Mouse (Mus musculus): Measurements from ENCODE around the gene Pik3r1. TPM values are rescaled to one million over a fixed set of nuclear protein-coding genes. Genes with fewer than 3 reads are reported as not detected.
A peak's percentile ranks its signal among the peaks of the same experiment; 100 is the strongest.

The Pik3r1 gene
- polyA plus RNA-seq, 1 experiment from 2014 or later, result 16.6 TPM

GRCm38 (mm10) chr13:101761617-101762016, 6.4 kb downstream of the Pik3r1 start:
- Histone ChIP-seq H3K27me3 (ENCODE audit: control insufficient read depth, insufficient read depth, low read length) (no peaks in the 10 kb centered on the region), H3K27ac (ENCODE audit: low read depth, low read length) (no peak overlapping the region)

GRCm38 (mm10) chr13:101760953-101761352, 7.1 kb downstream of the Pik3r1 start:
- Histone ChIP-seq H3K9ac (ENCODE audit: low read depth, low read length) (no peak overlapping the region), H3K27me3 (ENCODE audit: control insufficient read depth, insufficient read depth, low read length) (no peaks in the 10 kb centered on the region), H3K9me3 (replicated peaks; ENCODE audit: control insufficient read depth, low read length) (no peaks in the 10 kb centered on the region), H3K36me3 (ENCODE audit: control insufficient read depth, insufficient read depth, low read length) (no peaks in the 10 kb centered on the region; the same call in 1 of the 2 replicates), H3K4me2 (peak overlapping the region; percentile 39), H3K4me3 (ENCODE audit: low read depth, low read length) (no peak overlapping the region), H3K4me1 (ENCODE audit: control insufficient read depth, insufficient read depth, low read length) (peaks cover 74% of the 10 kb centered on the region), H3K27ac (ENCODE audit: low read depth, low read length) (peak overlapping the region; percentile 35; the same call in 1 of the 2 replicates)
- 40% methylated on average over 3 of the region's 3 CpGs for WGBS (ENCODE audit: insufficient replicate concordance)
- ATAC-seq (replicated peaks; ENCODE audit: insufficient number of reproducible peaks, low FRiP score, low TSS enrichment), result peak; percentile 55; the same call in 1 of the 2 replicates

More at GRCm38 (mm10) chr13:101761617-101762016, 6.4 kb downstream of the Pik3r1 start:
- H3K4me1 ChIP-seq (ENCODE audit: control insufficient read depth, insufficient read depth, low read length), result peaks cover 76% of the 10 kb centered on the region
- WGBS (ENCODE audit: insufficient replicate concordance), result 31% methylated on average over 5 of the region's 5 CpGs
- no peak overlapping the region for H3K4me2 ChIP-seq
- no peak overlapping the region for H3K9ac ChIP-seq (ENCODE audit: low read depth, low read length)
- no peaks in the 10 kb centered on the region for H3K36me3 ChIP-seq (ENCODE audit: control insufficient read depth, insufficient read depth, low read length)
- no peak overlapping the region for H3K4me3 ChIP-seq (ENCODE audit: low read depth, low read length)
- H3K9me3 ChIP-seq (replicated peaks; ENCODE audit: control insufficient read depth, low read length), result no peaks in the 10 kb centered on the region
- no peak for ATAC-seq (replicated peaks; ENCODE audit: insufficient number of reproducible peaks, low FRiP score, low TSS enrichment)

DNA sequence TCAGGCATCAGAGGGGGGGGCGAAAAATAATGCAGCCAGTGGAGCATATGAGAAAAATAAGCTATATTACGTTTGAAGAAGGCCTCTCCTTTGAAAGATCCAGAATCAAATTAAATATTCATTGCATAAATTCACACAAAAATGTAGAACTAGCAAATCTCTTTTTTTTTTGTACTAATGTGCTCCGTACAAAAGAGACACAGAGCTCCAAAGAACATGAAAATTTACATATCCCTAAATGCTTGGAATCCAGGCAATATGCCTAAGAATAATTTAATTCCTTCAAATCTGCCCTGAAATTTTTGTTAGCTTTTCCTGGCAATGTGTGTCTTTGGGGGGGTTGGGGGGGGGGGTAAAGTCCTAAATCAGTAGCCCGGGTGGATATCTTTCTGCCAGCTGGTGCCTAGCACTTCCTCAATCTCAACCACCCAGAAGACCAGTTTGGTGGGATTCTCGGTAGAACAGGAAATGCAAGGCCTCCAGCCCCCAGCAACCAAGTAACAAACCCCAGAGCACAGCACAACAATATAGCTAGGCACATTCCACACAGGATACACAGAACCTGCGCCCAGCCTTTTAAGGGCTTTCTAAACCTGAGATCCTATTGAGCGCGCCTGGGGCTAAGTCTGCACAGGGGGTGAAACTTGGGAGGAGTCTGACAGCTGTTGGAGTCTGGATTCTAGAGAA, 7.9 kb downstream of the Pik3r1 start:
- H3K4me1 ChIP-seq (ENCODE audit: control insufficient read depth, insufficient read depth, low read length), result peaks cover 66% of the 10 kb centered on the region
- no peak for ATAC-seq (replicated peaks; ENCODE audit: insufficient number of reproducible peaks, low FRiP score, low TSS enrichment)
- no peak overlapping the region for H3K9ac ChIP-seq (ENCODE audit: low read depth, low read length)
- 40% methylated on average over 8 of the region's 8 CpGs for WGBS (ENCODE audit: insufficient replicate concordance)
- no peak overlapping the region for H3K4me3 ChIP-seq (ENCODE audit: low read depth, low read length)
- H3K4me2 ChIP-seq, result peak overlapping the region; percentile 39
- H3K9me3 ChIP-seq (replicated peaks; ENCODE audit: control insufficient read depth, low read length), result no peaks in the 10 kb centered on the region
- no peaks in the 10 kb centered on the region; the same call in 1 of the 2 replicates for H3K36me3 ChIP-seq (ENCODE audit: control insufficient read depth, insufficient read depth, low read length)
- H3K27me3 ChIP-seq (ENCODE audit: control insufficient read depth, insufficient read depth, low read length), result no peaks in the 10 kb centered on the region
- H3K27ac ChIP-seq (ENCODE audit: low read depth, low read length), result no peak overlapping the region

DNA sequence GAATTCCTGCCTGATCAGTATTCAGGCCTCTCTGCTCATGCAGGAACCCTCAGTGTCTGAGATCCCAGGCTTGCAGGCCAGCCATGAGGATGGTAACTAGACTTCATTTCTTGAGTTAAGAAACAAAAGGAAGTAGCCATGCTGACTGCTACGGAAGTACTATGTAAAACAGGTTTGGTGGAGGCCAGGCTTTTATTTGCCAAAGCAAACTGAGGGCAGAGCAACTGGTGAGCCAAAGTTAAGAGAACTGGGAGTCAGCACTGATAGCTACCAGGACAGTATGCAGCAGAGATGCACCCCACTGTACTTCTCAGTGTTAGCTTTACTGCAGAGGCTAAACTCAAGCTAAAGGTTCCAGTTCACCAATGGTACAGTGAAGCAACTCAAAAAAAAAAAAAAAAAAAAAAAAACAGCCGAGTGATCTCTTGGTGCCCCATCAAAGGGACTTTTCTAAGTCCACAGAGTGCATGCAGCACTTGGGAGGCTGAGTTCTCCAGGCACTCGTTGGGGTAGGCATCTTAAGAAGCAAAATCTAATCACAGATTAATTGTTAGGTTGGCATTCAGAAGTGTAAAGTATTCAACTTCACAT, 8.6 kb downstream of the Pik3r1 start:
- H3K36me3 ChIP-seq (ENCODE audit: control insufficient read depth, insufficient read depth, low read length), result no peaks in the 10 kb centered on the region; the same call in 1 of the 2 replicates
- 31% methylated on average over 3 of the region's 3 CpGs for WGBS (ENCODE audit: insufficient replicate concordance)
- H3K4me1 ChIP-seq (ENCODE audit: control insufficient read depth, insufficient read depth, low read length), result peaks cover 62% of the 10 kb centered on the region
- no peaks in the 10 kb centered on the region for H3K9me3 ChIP-seq (replicated peaks; ENCODE audit: control insufficient read depth, low read length)
- ATAC-seq (replicated peaks; ENCODE audit: insufficient number of reproducible peaks, low FRiP score, low TSS enrichment), result no peak
- no peak overlapping the region for H3K4me2 ChIP-seq
- H3K27ac ChIP-seq (ENCODE audit: low read depth, low read length), result no peak overlapping the region
- H3K4me3 ChIP-seq (ENCODE audit: low read depth, low read length), result no peak overlapping the region
- no peak overlapping the region for H3K9ac ChIP-seq (ENCODE audit: low read depth, low read length)
- no peaks in the 10 kb centered on the region for H3K27me3 ChIP-seq (ENCODE audit: control insufficient read depth, insufficient read depth, low read length)

DNA sequence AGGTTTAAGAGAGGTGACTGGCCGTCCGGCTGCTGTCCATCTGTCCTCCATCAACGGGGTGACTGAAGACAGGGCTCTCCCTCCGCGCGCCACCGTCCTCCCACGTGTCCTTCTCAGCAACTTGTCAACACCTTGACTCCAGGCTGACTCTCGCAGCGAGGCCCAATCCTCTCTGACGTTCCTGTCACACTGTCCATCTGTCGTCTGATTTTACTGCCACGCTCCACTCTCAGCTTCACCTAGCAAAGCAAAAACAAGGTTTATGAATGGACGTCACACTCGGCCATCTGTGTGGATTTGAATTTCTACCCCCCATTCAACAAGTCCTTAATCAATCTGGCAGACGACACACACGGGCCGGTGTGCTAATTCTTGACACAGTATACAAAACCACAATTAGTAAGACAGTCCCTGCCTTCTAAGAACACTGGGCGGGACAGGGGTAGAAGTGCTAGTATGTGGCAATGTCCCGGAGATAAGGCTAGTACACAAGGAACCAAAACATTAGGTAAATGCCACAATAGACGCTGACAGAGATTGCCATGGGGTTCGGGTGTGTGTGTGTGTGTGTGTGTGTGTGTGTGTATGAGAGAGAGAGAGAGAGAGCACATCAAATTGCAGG, 10.1 kb downstream of the Pik3r1 start:
- H3K4me2 ChIP-seq, result peak overlapping the region; percentile 45
- H3K36me3 ChIP-seq (ENCODE audit: control insufficient read depth, insufficient read depth, low read length), result no peaks in the 10 kb centered on the region; the same call in 1 of the 2 replicates
- H3K27me3 ChIP-seq (ENCODE audit: control insufficient read depth, insufficient read depth, low read length), result no peaks in the 10 kb centered on the region
- no peak overlapping the region for H3K9ac ChIP-seq (ENCODE audit: low read depth, low read length)
- ATAC-seq (replicated peaks; ENCODE audit: insufficient number of reproducible peaks, low FRiP score, low TSS enrichment), result no peak; the same call in 1 of the 2 replicates
- peaks cover 57% of the 10 kb centered on the region for H3K4me1 ChIP-seq (ENCODE audit: control insufficient read depth, insufficient read depth, low read length)
- H3K4me3 ChIP-seq (ENCODE audit: low read depth, low read length), result no peak overlapping the region
- no peaks in the 10 kb centered on the region for H3K9me3 ChIP-seq (replicated peaks; ENCODE audit: control insufficient read depth, low read length)
- WGBS (ENCODE audit: insufficient replicate concordance), result 30% methylated on average over 22 of the region's 22 CpGs
- H3K27ac ChIP-seq (ENCODE audit: low read depth, low read length), result peak overlapping the region; percentile 7; the same call in 1 of the 2 replicates

DNA sequence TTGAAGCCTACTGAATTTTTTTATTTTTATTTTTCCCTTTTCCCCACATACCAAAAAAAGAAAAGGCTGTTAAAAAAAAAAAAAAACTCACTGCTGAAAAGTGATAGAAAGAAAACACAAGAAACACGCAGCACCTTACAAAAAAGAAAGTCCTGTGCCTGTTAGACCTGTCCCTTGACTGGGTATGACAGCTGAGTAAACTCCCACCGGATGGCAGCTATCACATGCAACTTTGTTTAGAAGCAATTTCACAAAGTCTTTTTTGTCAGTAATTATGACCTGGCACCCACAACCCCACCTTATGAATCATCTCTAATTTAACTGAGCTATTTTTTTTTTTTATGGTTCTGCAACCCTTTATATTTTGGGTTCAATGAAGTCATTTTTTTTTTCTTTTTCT, 12.8 kb downstream of the Pik3r1 start:
- Histone ChIP-seq H3K9me3 (replicated peaks; ENCODE audit: control insufficient read depth, low read length) (no peaks in the 10 kb centered on the region), H3K36me3 (ENCODE audit: control insufficient read depth, insufficient read depth, low read length) (no peaks in the 10 kb centered on the region; the same call in 1 of the 2 replicates), H3K4me1 (ENCODE audit: control insufficient read depth, insufficient read depth, low read length) (peaks cover 43% of the 10 kb centered on the region), H3K9ac (ENCODE audit: low read depth, low read length) (no peak overlapping the region), H3K4me3 (ENCODE audit: low read depth, low read length) (no peak overlapping the region), H3K4me2 (no peak overlapping the region), H3K27ac (ENCODE audit: low read depth, low read length) (no peak overlapping the region), H3K27me3 (ENCODE audit: control insufficient read depth, insufficient read depth, low read length) (no peaks in the 10 kb centered on the region)
- ATAC-seq (replicated peaks; ENCODE audit: insufficient number of reproducible peaks, low FRiP score, low TSS enrichment), result no peak
- 73% methylated on average over 2 of the region's 2 CpGs for WGBS (ENCODE audit: insufficient replicate concordance)

- WGBS (ENCODE audit: insufficient replicate concordance), result 64% methylated on average over 6 of the region's 6 CpGs
- Histone ChIP-seq H3K9ac (ENCODE audit: low read depth, low read length) (no peak overlapping the region), H3K4me3 (ENCODE audit: low read depth, low read length) (no peak overlapping the region), H3K27me3 (ENCODE audit: control insufficient read depth, insufficient read depth, low read length) (no peaks in the 10 kb centered on the region), H3K9me3 (replicated peaks; ENCODE audit: control insufficient read depth, low read length) (no peaks in the 10 kb centered on the region), H3K4me2 (no peak overlapping the region), H3K4me1 (ENCODE audit: control insufficient read depth, insufficient read depth, low read length) (peaks cover 30% of the 10 kb centered on the region), H3K36me3 (ENCODE audit: control insufficient read depth, insufficient read depth, low read length) (no peaks in the 10 kb centered on the region; the same call in 1 of the 2 replicates), H3K27ac (ENCODE audit: low read depth, low read length) (no peak overlapping the region)
- ATAC-seq (replicated peaks; ENCODE audit: insufficient number of reproducible peaks, low FRiP score, low TSS enrichment), result no peak
Observed at GRCm38 (mm10) chr13:101753639-101754038, 14.4 kb downstream of the Pik3r1 start.

GRCm38 (mm10) chr13:101751816-101752215, 16.2 kb downstream of the Pik3r1 start:
- Histone ChIP-seq H3K27me3 (ENCODE audit: control insufficient read depth, insufficient read depth, low read length) (no peaks in the 10 kb centered on the region), H3K9me3 (replicated peaks; ENCODE audit: control insufficient read depth, low read length) (no peaks in the 10 kb centered on the region), H3K4me3 (ENCODE audit: low read depth, low read length) (no peak overlapping the region), H3K36me3 (ENCODE audit: control insufficient read depth, insufficient read depth, low read length) (no peaks in the 10 kb centered on the region; the same call in 1 of the 2 replicates), H3K4me2 (no peak overlapping the region), H3K4me1 (ENCODE audit: control insufficient read depth, insufficient read depth, low read length) (peaks cover 14% of the 10 kb centered on the region), H3K9ac (ENCODE audit: low read depth, low read length) (no peak overlapping the region), H3K27ac (ENCODE audit: low read depth, low read length) (no peak overlapping the region)
- no peak for ATAC-seq (replicated peaks; ENCODE audit: insufficient number of reproducible peaks, low FRiP score, low TSS enrichment)
- WGBS (ENCODE audit: insufficient replicate concordance), result 83% methylated on average over 4 of the region's 4 CpGs

All from heart, embryonic 11.5 days (tissue).